Mouse (Mus musculus) kidney, adult 2 months (tissue): ENCODE results near the gene Ngfr.

Source experiments
- CTCF ChIP-seq: fragments of 200-500 bp; conservative IDR thresholded peaks from 2 replicates; pipeline ENCODE4 v1.5.1; 2011; ENCODE audit warnings: low read depth, mild to moderate bottlenecking, control low read depth, low read length, moderate library complexity, mixed read lengths; ENCODE audit not compliant: insufficient read depth, insufficient read length
- POLR2A ChIP-seq: fragments of 200-500 bp; IDR thresholded peaks from one replicate; pipeline ENCODE4 v1.6.1; 2011; ENCODE audit warnings: low read depth, low read length, control low read depth

DNA sequence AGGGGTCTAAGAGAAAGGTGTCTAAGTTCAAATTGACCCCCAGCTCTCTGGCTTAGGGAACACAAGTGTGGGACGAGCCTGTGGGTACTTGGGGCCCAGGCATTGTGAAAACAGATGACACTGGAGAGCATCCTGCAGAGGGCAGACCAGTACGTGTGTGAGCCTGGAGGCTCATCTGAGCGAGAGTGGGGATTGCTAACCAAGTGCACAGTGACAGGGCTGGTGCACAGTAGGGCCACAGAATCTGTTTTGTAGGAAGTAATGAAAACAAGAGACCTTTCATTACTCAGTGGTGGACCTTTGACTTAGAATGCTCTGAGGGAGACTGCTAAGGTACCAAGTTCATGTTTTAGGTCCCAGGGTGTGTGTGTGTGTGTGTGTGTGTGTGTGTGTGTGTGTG lies 67.5 kb downstream of the Ngfr start:
- no peak for TF ChIP-seq CTCF
- no peak for TF ChIP-seq POLR2A
